7 mouse cellular contexts compared by ENCODE assay signal in genomic region chr12:11391244-11391949, GRCm38 (mm10). TPM values are rescaled to one million over a fixed set of nuclear protein-coding genes. Genes with fewer than 3 reads are reported as not detected.
DNase-seq lines count a peak whose midpoint lies in the region; ATAC-seq lines count a peak whose summit lies in the region.

No protein-coding gene starts in this region.

- no peaks in the 10 kb centered on the region for H3K4me1 ChIP-seq in midbrain, embryonic 14.5 days (ENCODE audit: control insufficient read depth, insufficient read depth, low read length)
- H3K4me1 ChIP-seq in midbrain, embryonic 10.5 days = peaks cover 11% of the 10 kb centered on the region; the same call in 1 of the 2 replicates
- peaks cover 31% of the 10 kb centered on the region for H3K4me1 ChIP-seq in heart, embryonic 13.5 days
- H3K4me1 ChIP-seq in stomach, embryonic 16.5 days (ENCODE audit: control insufficient read depth, insufficient read depth, low read length) = peaks cover 7% of the 10 kb centered on the region; the same call in 1 of the 2 replicates

- no peaks in the 10 kb centered on the region for H3K27me3 ChIP-seq in midbrain, embryonic 14.5 days (ENCODE audit: control insufficient read depth, insufficient read depth, low read length)
- no peaks in the 10 kb centered on the region for H3K27me3 ChIP-seq in midbrain, embryonic 10.5 days (ENCODE audit: low read depth, poor library complexity, severe bottlenecking)
- H3K27me3 ChIP-seq in heart, embryonic 13.5 days (replicated peaks) = no peaks in the 10 kb centered on the region
- no peaks in the 10 kb centered on the region for H3K27me3 ChIP-seq in stomach, embryonic 16.5 days (ENCODE audit: control insufficient read depth, insufficient read depth, low read length)

- no peak overlapping the region for H3K27ac ChIP-seq in midbrain, embryonic 14.5 days (replicated peaks; ENCODE audit: low read depth, low read length)
- no peak overlapping the region for H3K27ac ChIP-seq in midbrain, embryonic 10.5 days (replicated peaks)
- H3K27ac ChIP-seq in heart, embryonic 13.5 days (replicated peaks) = peak overlapping the region; percentile 71
- peak overlapping the region; percentile 53 for H3K27ac ChIP-seq in stomach, embryonic 16.5 days (ENCODE audit: low read length)

- H3K4me2 ChIP-seq in midbrain, embryonic 14.5 days (ENCODE audit: low read length) = no peak overlapping the region
- H3K4me2 ChIP-seq in heart, embryonic 13.5 days = 0 out of 2 replicates have a peak overlapping the region, but pooled peaks have one; percentile 1
- H3K4me2 ChIP-seq in stomach, embryonic 16.5 days (ENCODE audit: low read depth, low read length) = no peak overlapping the region

- no peak overlapping the region for H3K4me3 ChIP-seq in midbrain, embryonic 14.5 days (replicated peaks; ENCODE audit: low read depth, low read length)
- no peak overlapping the region for H3K4me3 ChIP-seq in midbrain, embryonic 10.5 days
- H3K4me3 ChIP-seq in heart, embryonic 13.5 days = no peak overlapping the region
- no peak overlapping the region for H3K4me3 ChIP-seq in stomach, embryonic 16.5 days (replicated peaks; ENCODE audit: low read length)

- H3K36me3 ChIP-seq in midbrain, embryonic 14.5 days (ENCODE audit: control insufficient read depth, insufficient read depth, low read length) = no peaks in the 10 kb centered on the region
- no peaks in the 10 kb centered on the region for H3K36me3 ChIP-seq in midbrain, embryonic 10.5 days
- no peaks in the 10 kb centered on the region for H3K36me3 ChIP-seq in heart, embryonic 13.5 days
- H3K36me3 ChIP-seq in stomach, embryonic 16.5 days (ENCODE audit: control insufficient read depth, insufficient read depth, low read length) = no peaks in the 10 kb centered on the region

- 75% methylated on average over 7 of the region's 7 CpGs for WGBS in midbrain, embryonic 14.5 days
- WGBS in midbrain, embryonic 10.5 days = 78% methylated on average over 7 of the region's 7 CpGs
- 21% methylated on average over 7 of the region's 7 CpGs for WGBS in heart, embryonic 13.5 days
- WGBS in stomach, embryonic 16.5 days = 39% methylated on average over 7 of the region's 7 CpGs

- no peaks in the 10 kb centered on the region for H3K9me3 ChIP-seq in midbrain, embryonic 14.5 days (ENCODE audit: control insufficient read depth, low read length)
- H3K9me3 ChIP-seq in midbrain, embryonic 10.5 days (replicated peaks) = no peaks in the 10 kb centered on the region
- no peaks in the 10 kb centered on the region for H3K9me3 ChIP-seq in heart, embryonic 13.5 days
- no peaks in the 10 kb centered on the region for H3K9me3 ChIP-seq in stomach, embryonic 16.5 days (replicated peaks; ENCODE audit: control insufficient read depth, low read length)

- ATAC-seq in midbrain, embryonic 14.5 days (ENCODE audit: low FRiP score, low TSS enrichment) = peak; percentile 26; the same call in 1 of the 2 replicates
- peak; percentile 59; the same call in 1 of the 2 replicates for ATAC-seq in heart, embryonic 13.5 days (ENCODE audit: extremely low read depth, insufficient number of reproducible peaks, low FRiP score, low TSS enrichment)
- peak; percentile 63; the same call in 1 of the 2 replicates for ATAC-seq in stomach, embryonic 16.5 days (ENCODE audit: insufficient read depth, low FRiP score)

- DNase-seq in midbrain, embryonic 14.5 days = peak; percentile 46
- DNase-seq in midbrain, embryonic 10.5 days (ENCODE audit: low spot score) = no peak
- peak; percentile 73 for DNase-seq in cerebellum, adult 8-10 months
- DNase-seq in kidney, postnatal 4 days = peak; percentile 64 to 74
- DNase-seq in spleen, postnatal 14 days (ENCODE audit: low spot score in 2 of 2) = no peak

- no peak overlapping the region for H3K9ac ChIP-seq in midbrain, embryonic 14.5 days (replicated peaks; ENCODE audit: low read length)
- H3K9ac ChIP-seq in heart, embryonic 13.5 days = no peak overlapping the region
- H3K9ac ChIP-seq in stomach, embryonic 16.5 days (ENCODE audit: low read length) = no peak overlapping the region

RNA-seq across cellular contexts. Expression of gene Vsnl1, which starts 45.0 kb away (rescaled TPM):
- polyA plus RNA-seq in midbrain, embryonic 14.5 days (2014; fragmentation: Nextera tagmentation; extraction: Ambion mirVana) = 55.8 and 61.9 TPM in 2 replicates
- polyA plus RNA-seq in midbrain, embryonic 10.5 days (2016; fragmentation: Nextera tagmentation; extraction: Ambion mirVana) = 0.72 and 0.75 TPM in 2 replicates
- polyA plus RNA-seq in heart, embryonic 13.5 days (2015; fragmentation: Nextera tagmentation; extraction: Ambion mirVana) = 10.4 and 10.7 TPM in 2 replicates
- 1.0 and 2.2 TPM in 2 replicates for polyA plus RNA-seq in stomach, embryonic 16.5 days (2015; fragmentation: Nextera tagmentation; extraction: Ambion mirVana)

Comparison
In these comparisons a context has a peak if more than half of its experiments do, and no peak if none do; other contexts are left out.
1. DNase-seq: peak in midbrain, embryonic 14.5 days (single experiment), cerebellum, adult 8-10 months (single experiment) and kidney, postnatal 4 days (2 of 2); none in midbrain, embryonic 10.5 days (single experiment) and spleen, postnatal 14 days (0 of 2).
2. H3K27ac ChIP-seq: peak in heart, embryonic 13.5 days (single experiment) and stomach, embryonic 16.5 days (single experiment); none in midbrain, embryonic 14.5 days (single experiment) and midbrain, embryonic 10.5 days (single experiment).
3. Peak in every context shown above with its lines, with median percentiles within 50 percentile points of each other: ATAC-seq.